Mouse (Mus musculus) intestine, embryonic 16.5 days (tissue): ENCODE results near the gene Wdfy2. TPM values are rescaled to one million over a fixed set of nuclear protein-coding genes. Genes with fewer than 3 reads are reported as not detected.

ENCODE experiments used
- ATAC-seq: fragments of 200-750 bp; cut with Nextera tagmentation; 2 replicates; pipeline ENCODE4 v1.8.0; 2017; ENCODE audit warnings: moderate TSS enrichment, moderate library complexity
- H3K27ac ChIP-seq: fragments of 300-500 bp; sonication (generic); 2 replicates; pipeline ENCODE4 v1.5.1; 2014; ENCODE audit warnings: mild to moderate bottlenecking, low read length
- H3K27me3 ChIP-seq: fragments of 300-500 bp; sonication (generic); replicated peaks from 2 replicates; pipeline ENCODE4 v1.6.1; 2014; ENCODE audit warnings: low read length, control low read depth, mixed read lengths; ENCODE audit not compliant: control insufficient read depth, insufficient read depth
- H3K36me3 ChIP-seq: fragments of 300-500 bp; sonication (generic); 2 replicates; pipeline ENCODE4 v1.6.1; 2014; ENCODE audit warnings: low read length, control low read depth; ENCODE audit not compliant: control insufficient read depth, insufficient read depth
- H3K4me1 ChIP-seq: fragments of 300-500 bp; sonication (generic); 2 replicates; pipeline ENCODE4 v1.6.1; 2014; ENCODE audit warnings: low read length, control low read depth, mixed read lengths; ENCODE audit not compliant: control insufficient read depth, insufficient read depth
- H3K4me2 ChIP-seq: fragments of 300-500 bp; sonication (generic); 2 replicates; pipeline ENCODE4 v1.6.1; 2014; ENCODE audit warnings: low read depth, low read length, control low read depth
- H3K4me3 ChIP-seq: fragments of 300-500 bp; sonication (generic); 2 replicates; pipeline ENCODE4 v1.5.1; 2014; ENCODE audit warnings: mild to moderate bottlenecking, low read length
- H3K9ac ChIP-seq: fragments of 300-500 bp; sonication (generic); 2 replicates; pipeline ENCODE4 v1.6.1; 2014; ENCODE audit warnings: low read depth, low read length
- H3K9me3 ChIP-seq: fragments of 300-500 bp; sonication (generic); 2 replicates; pipeline ENCODE4 v1.6.1; 2016; ENCODE audit warnings: low read length, control low read depth; ENCODE audit not compliant: control insufficient read depth
- WGBS: fragments of 180-500 bp; shearing (Covaris S2); extraction: QIAGEN DNeasy Blood & Tissue Kit; methylation state at CpG from one replicate; pipeline ENCODE4 v1.1.7; 2014; 5-methylcytosine and 5-hydroxymethylcytosine counted together
- polyA plus RNA-seq: library from polyadenylated mRNA; unstranded; fragments of >200 nt; fragmentation: Nextera tagmentation; extraction: Ambion mirVana; gene quantifications from 2 replicates; pipeline ENCODE4 v1.2.1, GENCODE M21; 2015

Gene Wdfy2
- polyA plus RNA-seq, 1 experiment from 2014 or later: 3.1 TPM

- ATAC-seq: no peak
- Histone ChIP-seq H3K4me1 (no peaks in the 10 kb centered on the region), H3K9me3 (no peaks in the 10 kb centered on the region), H3K27ac (no peak overlapping the region), H3K36me3 (no peaks in the 10 kb centered on the region), H3K9ac (no peak overlapping the region), H3K4me2 (no peak overlapping the region), H3K27me3 (no peaks in the 10 kb centered on the region), H3K4me3 (no peak overlapping the region)
- 73% methylated on average over 6 of the region's 6 CpGs for WGBS
Measured at GRCm38 (mm10) chr14:62898061-62898460, 60.6 kb downstream of the Wdfy2 start.

GRCm38 (mm10) chr14:62907888-62908287 lies 70.4 kb downstream of the Wdfy2 start:
- H3K9me3 ChIP-seq: no peaks in the 10 kb centered on the region
- H3K27ac ChIP-seq: no peak overlapping the region
- H3K27me3 ChIP-seq: no peaks in the 10 kb centered on the region
- no peak overlapping the region for H3K4me3 ChIP-seq
- no peaks in the 10 kb centered on the region for H3K4me1 ChIP-seq
- no peak overlapping the region for H3K9ac ChIP-seq
- WGBS: 90% methylated on average over 2 of the region's 2 CpGs
- no peaks in the 10 kb centered on the region for H3K36me3 ChIP-seq
- H3K4me2 ChIP-seq: no peak overlapping the region
- no peak for ATAC-seq

GRCm38 (mm10) chr14:62908550-62908949 lies 71.1 kb downstream of the Wdfy2 start:
- WGBS: 86% methylated on average over 5 of the region's 5 CpGs
- Histone ChIP-seq H3K27ac (no peak overlapping the region), H3K4me2 (no peak overlapping the region), H3K9ac (no peak overlapping the region), H3K4me1 (no peaks in the 10 kb centered on the region), H3K27me3 (no peaks in the 10 kb centered on the region), H3K9me3 (no peaks in the 10 kb centered on the region), H3K4me3 (no peak overlapping the region), H3K36me3 (no peaks in the 10 kb centered on the region)
- no peak for ATAC-seq

DNA sequence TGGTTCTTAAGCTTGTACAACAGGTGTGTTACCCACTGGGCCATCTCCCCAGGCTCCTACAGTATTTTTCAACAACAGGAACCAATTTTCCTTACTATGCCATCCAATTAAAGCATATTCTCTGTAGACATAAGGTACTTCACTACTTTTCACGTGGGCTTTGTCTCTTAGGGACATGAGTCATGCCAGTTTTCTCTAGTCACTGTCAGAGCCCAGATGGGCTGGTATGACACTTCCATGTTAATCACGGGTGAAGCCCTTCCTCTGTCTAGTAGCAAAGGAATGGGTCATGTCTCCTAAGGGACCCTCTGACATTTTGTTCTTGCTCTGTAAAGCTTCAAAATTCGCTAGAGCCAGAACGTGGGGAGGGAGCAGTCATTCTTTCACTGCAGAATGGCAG lies 73.4 kb downstream of the Wdfy2 start:
- 72% methylated on average over 4 of the region's 4 CpGs for WGBS
- no peak overlapping the region for H3K9ac ChIP-seq
- H3K9me3 ChIP-seq: no peaks in the 10 kb centered on the region
- H3K4me2 ChIP-seq: no peak overlapping the region
- no peak for ATAC-seq
- no peaks in the 10 kb centered on the region for H3K27me3 ChIP-seq
- H3K27ac ChIP-seq: no peak overlapping the region
- H3K4me3 ChIP-seq: no peak overlapping the region
- H3K36me3 ChIP-seq: no peaks in the 10 kb centered on the region
- no peaks in the 10 kb centered on the region for H3K4me1 ChIP-seq

DNA sequence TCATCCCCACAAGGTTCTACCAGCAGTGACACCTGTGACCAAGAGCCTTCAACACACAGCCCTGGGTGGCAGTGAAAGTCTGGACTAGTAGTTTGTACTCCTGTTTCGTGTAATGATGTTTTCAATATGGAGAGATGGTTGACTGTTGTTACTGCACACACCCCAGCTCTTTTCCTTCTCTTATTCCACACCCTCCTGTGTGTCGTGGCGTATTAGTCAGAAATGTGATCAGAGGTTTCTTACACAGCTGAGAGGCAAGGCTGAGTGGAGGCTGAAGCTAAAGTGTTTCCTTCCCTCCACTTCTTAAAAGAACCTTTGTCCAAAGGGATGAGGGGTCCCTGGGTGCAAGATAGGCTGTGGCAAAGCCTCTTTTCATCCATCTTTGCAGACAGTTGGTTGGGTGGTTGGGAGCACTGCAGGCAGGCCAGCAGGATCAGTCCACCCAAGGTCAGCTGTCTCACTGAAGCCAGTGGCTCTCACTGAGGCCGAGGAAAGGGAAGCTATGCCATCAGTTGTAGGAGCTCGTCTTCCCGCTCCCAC lies 77.7 kb downstream of the Wdfy2 start:
- Histone ChIP-seq H3K9ac (no peak overlapping the region), H3K4me2 (no peak overlapping the region), H3K36me3 (no peaks in the 10 kb centered on the region), H3K9me3 (no peaks in the 10 kb centered on the region), H3K4me1 (no peaks in the 10 kb centered on the region), H3K4me3 (no peak overlapping the region), H3K27me3 (no peaks in the 10 kb centered on the region), H3K27ac (no peak overlapping the region)
- no peak for ATAC-seq
- 80% methylated on average over 6 of the region's 6 CpGs for WGBS

DNA sequence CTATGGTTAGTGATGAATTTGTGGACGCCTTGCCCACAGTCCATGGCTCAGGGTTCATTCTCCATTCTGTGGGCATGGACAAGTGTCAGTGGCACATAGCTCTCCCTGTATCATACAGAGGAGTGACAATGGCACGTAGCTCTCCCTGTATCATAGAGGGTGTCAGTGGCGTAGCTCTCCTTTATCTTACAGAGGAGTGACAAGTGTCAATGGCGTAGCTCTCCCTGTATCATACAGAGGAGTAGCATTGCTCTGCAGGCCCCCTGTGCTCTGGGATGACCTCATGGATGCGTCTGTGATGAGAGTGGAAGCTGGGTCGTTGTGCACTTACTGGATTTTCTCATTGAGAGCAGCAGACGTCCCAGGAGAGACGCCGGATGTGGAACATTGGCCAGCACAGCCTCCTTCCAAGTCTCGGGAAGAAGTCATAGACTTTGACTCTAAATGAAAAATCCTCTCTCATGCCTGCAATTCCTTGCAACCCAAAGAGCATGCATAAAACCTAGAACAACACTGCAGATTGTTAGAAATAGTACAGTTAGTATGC lies 79.1 kb downstream of the Wdfy2 start:
- no peak overlapping the region for H3K9ac ChIP-seq
- H3K36me3 ChIP-seq: no peaks in the 10 kb centered on the region
- ATAC-seq: no peak
- H3K9me3 ChIP-seq: no peaks in the 10 kb centered on the region
- H3K27me3 ChIP-seq: no peaks in the 10 kb centered on the region
- H3K4me1 ChIP-seq: no peaks in the 10 kb centered on the region
- 80% methylated on average over 10 of the region's 10 CpGs for WGBS
- no peak overlapping the region for H3K4me2 ChIP-seq
- no peak overlapping the region for H3K4me3 ChIP-seq
- H3K27ac ChIP-seq: no peak overlapping the region

GRCm38 (mm10) chr14:62921401-62921800 lies 83.9 kb downstream of the Wdfy2 start:
- WGBS: 84% methylated on average over 5 of the region's 5 CpGs

DNA sequence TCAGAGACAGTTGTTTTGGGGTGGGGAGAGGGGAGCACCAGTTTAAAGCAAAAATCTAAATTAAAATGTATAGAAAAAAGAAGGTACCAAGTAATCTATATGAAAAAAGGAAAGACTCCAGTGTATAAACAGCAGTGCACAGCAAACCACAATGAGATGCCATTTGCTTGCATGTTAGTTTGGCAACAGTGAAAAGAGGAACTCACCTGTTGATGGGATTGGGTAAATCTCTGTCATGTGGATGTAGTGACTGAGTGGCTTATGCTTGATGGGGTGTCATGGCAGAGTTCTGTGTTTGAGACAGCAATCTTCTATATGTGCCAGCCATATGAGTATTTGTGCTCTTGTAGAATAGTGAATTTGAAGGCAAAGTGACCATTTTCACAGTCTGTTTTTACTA lies 85.2 kb downstream of the Wdfy2 start:
- Histone ChIP-seq H3K4me2 (no peak overlapping the region), H3K9me3 (no peaks in the 10 kb centered on the region), H3K36me3 (no peaks in the 10 kb centered on the region), H3K27ac (no peak overlapping the region), H3K4me3 (no peak overlapping the region), H3K4me1 (no peaks in the 10 kb centered on the region), H3K27me3 (no peaks in the 10 kb centered on the region), H3K9ac (no peak overlapping the region)
- ATAC-seq: no peak

More at GRCm38 (mm10) chr14:62921401-62921800, 83.9 kb downstream of the Wdfy2 start:
- H3K4me2 ChIP-seq: no peak overlapping the region
- H3K4me1 ChIP-seq: no peaks in the 10 kb centered on the region
- H3K36me3 ChIP-seq: no peaks in the 10 kb centered on the region
- no peak overlapping the region for H3K9ac ChIP-seq
- H3K9me3 ChIP-seq: no peaks in the 10 kb centered on the region
- H3K27me3 ChIP-seq: no peaks in the 10 kb centered on the region
- H3K27ac ChIP-seq: no peak overlapping the region
- no peak overlapping the region for H3K4me3 ChIP-seq
- no peak for ATAC-seq

DNA sequence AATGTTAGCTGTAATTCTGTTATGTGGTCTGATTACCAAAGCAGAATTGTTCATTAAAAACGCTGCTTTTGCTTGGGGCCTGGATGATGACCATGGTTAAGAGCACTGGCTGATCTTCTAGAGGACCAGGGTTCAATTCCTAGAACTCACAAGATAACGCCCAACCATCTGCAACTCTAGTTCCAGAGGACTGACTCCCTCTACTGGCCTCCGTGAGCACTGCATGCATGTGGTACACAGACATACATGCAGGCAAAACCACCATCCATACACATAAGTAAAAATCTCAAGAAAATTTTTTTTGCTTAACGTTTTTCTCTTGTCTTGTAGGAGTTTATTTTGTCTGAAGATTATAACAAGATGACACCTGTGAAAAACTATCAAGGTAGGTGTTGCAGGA lies 87.3 kb downstream of the Wdfy2 start:
- no peak overlapping the region for H3K4me2 ChIP-seq
- no peaks in the 10 kb centered on the region for H3K9me3 ChIP-seq
- ATAC-seq: no peak
- no peak overlapping the region for H3K27ac ChIP-seq
- H3K27me3 ChIP-seq: no peaks in the 10 kb centered on the region
- H3K4me1 ChIP-seq: no peaks in the 10 kb centered on the region
- no peaks in the 10 kb centered on the region for H3K36me3 ChIP-seq
- H3K9ac ChIP-seq: no peak overlapping the region
- 82% methylated on average over 4 of the region's 4 CpGs for WGBS
- no peak overlapping the region for H3K4me3 ChIP-seq

GRCm38 (mm10) chr14:62928101-62928541 lies 90.6 kb downstream of the Wdfy2 start:
- H3K27ac ChIP-seq: no peak overlapping the region
- no peaks in the 10 kb centered on the region for H3K36me3 ChIP-seq
- H3K4me2 ChIP-seq: no peak overlapping the region
- H3K9me3 ChIP-seq: no peaks in the 10 kb centered on the region
- whole genome bisulfite sequencing: 67% methylated on average over 5 of the region's 5 CpGs
- no peak overlapping the region for H3K4me3 ChIP-seq
- no peaks in the 10 kb centered on the region for H3K4me1 ChIP-seq
- H3K9ac ChIP-seq: no peak overlapping the region
- ATAC-seq: no peak
- H3K27me3 ChIP-seq: no peaks in the 10 kb centered on the region
